Mouse (Mus musculus) frontal cortex, adult (tissue): ENCODE measurements around the gene Chrna1.

ENCODE experiments used
- ATAC-seq: cut with Nextera tagmentation; 2 replicates; pipeline ENCODE4 v1.9.2; 2017; ENCODE audit warnings: mild to moderate bottlenecking, moderate library complexity, mixed read lengths; ENCODE audit not compliant: low TSS enrichment

Chrna1 gene

GRCm38 (mm10) chr2:73591246-73591645 is 11.1 kb upstream of the Chrna1 start:
- no peak for ATAC-seq

- ATAC-seq = no peak
Observed at GRCm38 (mm10) chr2:73590106-73590505, 10.0 kb upstream of the Chrna1 start.

GRCm38 (mm10) chr2:73588951-73589350 is 8.8 kb upstream of the Chrna1 start:
- ATAC-seq = no peak

GRCm38 (mm10) chr2:73587109-73587506 is 7.0 kb upstream of the Chrna1 start:
- ATAC-seq = peak; percentile 16; the same call in 1 of the 2 replicates

- ATAC-seq = 0 out of 2 replicates have a peak, but pooled peaks have one; percentile 15
Observed at GRCm38 (mm10) chr2:73586392-73587108, 6.4 kb upstream of the Chrna1 start.

GRCm38 (mm10) chr2:73585347-73585831 is 5.3 kb upstream of the Chrna1 start:
- peak; percentile 66 for ATAC-seq

- peak; percentile 51 for ATAC-seq
Observed at GRCm38 (mm10) chr2:73584645-73585346, 4.7 kb upstream of the Chrna1 start.

- no peak for ATAC-seq
Observed at GRCm38 (mm10) chr2:73580720-73581119, 582 bp upstream of the Chrna1 start.

GRCm38 (mm10) chr2:73579168-73579567 is 970 bp downstream of the Chrna1 start:
- no peak for ATAC-seq

- no peak for ATAC-seq
Observed at GRCm38 (mm10) chr2:73574418-73574817, 5.7 kb downstream of the Chrna1 start.

- ATAC-seq = no peak
Observed at GRCm38 (mm10) chr2:73573556-73573955, 6.6 kb downstream of the Chrna1 start.

GRCm38 (mm10) chr2:73572539-73573372 is 7.4 kb downstream of the Chrna1 start:
- ATAC-seq = peak; percentile 91

- 0 out of 2 replicates have a peak, but pooled peaks have one; percentile 1 for ATAC-seq
Observed at GRCm38 (mm10) chr2:73571901-73572300, 8.2 kb downstream of the Chrna1 start.

GRCm38 (mm10) chr2:73571304-73571703 is 8.8 kb downstream of the Chrna1 start:
- ATAC-seq = no peak

GRCm38 (mm10) chr2:73566989-73567605 is 13.0 kb downstream of the Chrna1 start:
- peak; percentile 86 for ATAC-seq

GRCm38 (mm10) chr2:73566162-73566561 is 14.0 kb downstream of the Chrna1 start:
- ATAC-seq = no peak

GRCm38 (mm10) chr2:73563690-73564089 is 16.4 kb downstream of the Chrna1 start:
- no peak for ATAC-seq

GRCm38 (mm10) chr2:73562656-73563055 is 17.5 kb downstream of the Chrna1 start:
- ATAC-seq = no peak

- peak; percentile 78 for ATAC-seq
Observed at GRCm38 (mm10) chr2:73561665-73562063, 18.5 kb downstream of the Chrna1 start.

GRCm38 (mm10) chr2:73560899-73561664 is 19.1 kb downstream of the Chrna1 start:
- ATAC-seq = peak; percentile 50

- ATAC-seq = no peak
Observed at GRCm38 (mm10) chr2:73560445-73560844, 19.7 kb downstream of the Chrna1 start.
